Mouse (Mus musculus): ENCODE results near the gene Gm2a. TPM values are rescaled to one million over a fixed set of nuclear protein-coding genes. Genes with fewer than 3 reads are reported as not detected.

Gene Gm2a
- polyA plus RNA-seq, 2 experiments, result 12.2 to 34.6 TPM

GRCm38 (mm10) chr11:55076234-55076633 is 21.7 kb upstream of the Gm2a start:
- 90% methylated on average over 5 of the region's 5 CpGs for WGBS

GRCm38 (mm10) chr11:55077331-55078231 is 20.3 kb upstream of the Gm2a start, which contains the start of gene Ccdc69:
Gene Ccdc69, minus strand, starts transcription at chr11:55078131.
- Histone ChIP-seq H3K4me2 (replicated peaks; ENCODE audit: low read depth, low read length, severe bottlenecking) (peak within 1 kb of the TSS; percentile 92), H3K9ac (ENCODE audit: low read depth, low read length, severe bottlenecking) (peak within 1 kb of the TSS; percentile 52), H3K27me3 (ENCODE audit: control insufficient read depth, insufficient read depth, low read length) (no peaks in the 10 kb centered on the region), H3K9me3 (ENCODE audit: control insufficient read depth, low read length) (no peaks in the 10 kb centered on the region), H3K4me3 (replicated peaks; ENCODE audit: low read length) (peak within 1 kb of the TSS; percentile 44), H3K4me1 (ENCODE audit: control insufficient read depth, insufficient read depth, low read length) (peaks cover 6% of the 10 kb centered on the region; the same call in 1 of the 2 replicates), H3K36me3 (ENCODE audit: control insufficient read depth, insufficient read depth, low read length) (no peaks in the 10 kb centered on the region), H3K27ac (replicated peaks; ENCODE audit: low read depth, low read length) (no peak within 1 kb of the TSS)
- peak; percentile 9 for DNase-seq (ENCODE audit: low spot score)
- ATAC-seq (ENCODE audit: low FRiP score, low read depth), result peak; percentile 56; the same call in 1 of the 2 replicates
- no peak for TF ChIP-seq POLR2A (IDR thresholded peaks at IDR 0.05; ENCODE audit: borderline replicate concordance, extremely low read depth, insufficient read depth, insufficient read length)
- 1% methylated on average over 48 of the region's 50 CpGs for WGBS

More at GRCm38 (mm10) chr11:55076234-55076633, 21.7 kb upstream of the Gm2a start:
- no peak for TF ChIP-seq POLR2A (IDR thresholded peaks at IDR 0.05; ENCODE audit: borderline replicate concordance, extremely low read depth, insufficient read depth, insufficient read length)
- Histone ChIP-seq H3K9me3 (ENCODE audit: control insufficient read depth, low read length) (no peaks in the 10 kb centered on the region), H3K27me3 (ENCODE audit: control insufficient read depth, insufficient read depth, low read length) (no peaks in the 10 kb centered on the region), H3K9ac (ENCODE audit: low read depth, low read length, severe bottlenecking) (no peak overlapping the region), H3K27ac (replicated peaks; ENCODE audit: low read depth, low read length) (no peak overlapping the region), H3K4me2 (replicated peaks; ENCODE audit: low read depth, low read length, severe bottlenecking) (no peak overlapping the region), H3K4me1 (ENCODE audit: control insufficient read depth, insufficient read depth, low read length) (peaks cover 6% of the 10 kb centered on the region; the same call in 1 of the 2 replicates), H3K36me3 (ENCODE audit: control insufficient read depth, insufficient read depth, low read length) (no peaks in the 10 kb centered on the region), H3K4me3 (replicated peaks; ENCODE audit: low read length) (no peak overlapping the region)
- DNase-seq (ENCODE audit: low spot score) (no peak), ATAC-seq (ENCODE audit: low FRiP score, low read depth) (no peak)

GRCm38 (mm10) chr11:55078502-55078901 is 19.4 kb upstream of the Gm2a start:
- Histone ChIP-seq H3K27ac (replicated peaks; ENCODE audit: low read depth, low read length) (no peak overlapping the region), H3K36me3 (ENCODE audit: control insufficient read depth, insufficient read depth, low read length) (no peaks in the 10 kb centered on the region), H3K27me3 (ENCODE audit: control insufficient read depth, insufficient read depth, low read length) (no peaks in the 10 kb centered on the region), H3K9me3 (ENCODE audit: control insufficient read depth, low read length) (no peaks in the 10 kb centered on the region), H3K4me1 (ENCODE audit: control insufficient read depth, insufficient read depth, low read length) (peaks cover 6% of the 10 kb centered on the region; the same call in 1 of the 2 replicates), H3K4me3 (replicated peaks; ENCODE audit: low read length) (peak overlapping the region; percentile 44; the same call in 1 of the 2 replicates), H3K4me2 (replicated peaks; ENCODE audit: low read depth, low read length, severe bottlenecking) (peak overlapping the region; percentile 92; the same call in 1 of the 2 replicates), H3K9ac (ENCODE audit: low read depth, low read length, severe bottlenecking) (no peak overlapping the region)
- TF ChIP-seq POLR2A (IDR thresholded peaks at IDR 0.05; ENCODE audit: borderline replicate concordance, extremely low read depth, insufficient read depth, insufficient read length), result no peak
- DNase-seq (ENCODE audit: low spot score), result no peak
- ATAC-seq (ENCODE audit: low FRiP score, low read depth), result no peak
- 51% methylated on average over 3 of the region's 3 CpGs for WGBS

GRCm38 (mm10) chr11:55079180-55079579 is 18.7 kb upstream of the Gm2a start:
- no peaks in the 10 kb centered on the region for H3K36me3 ChIP-seq (ENCODE audit: control insufficient read depth, insufficient read depth, low read length)
- H3K4me2 ChIP-seq (replicated peaks; ENCODE audit: low read depth, low read length, severe bottlenecking), result no peak overlapping the region
- 89% methylated on average over 4 of the region's 4 CpGs for WGBS
- TF ChIP-seq POLR2A (IDR thresholded peaks at IDR 0.05; ENCODE audit: borderline replicate concordance, extremely low read depth, insufficient read depth, insufficient read length), result no peak
- no peaks in the 10 kb centered on the region for H3K27me3 ChIP-seq (ENCODE audit: control insufficient read depth, insufficient read depth, low read length)
- H3K4me1 ChIP-seq (ENCODE audit: control insufficient read depth, insufficient read depth, low read length), result peaks cover 6% of the 10 kb centered on the region; the same call in 1 of the 2 replicates
- H3K27ac ChIP-seq (replicated peaks; ENCODE audit: low read depth, low read length), result no peak overlapping the region
- no peak overlapping the region for H3K9ac ChIP-seq (ENCODE audit: low read depth, low read length, severe bottlenecking)
- DNase-seq (ENCODE audit: low spot score) (no peak), ATAC-seq (ENCODE audit: low FRiP score, low read depth) (no peak)
- no peak overlapping the region for H3K4me3 ChIP-seq (replicated peaks; ENCODE audit: low read length)
- H3K9me3 ChIP-seq (ENCODE audit: control insufficient read depth, low read length), result no peaks in the 10 kb centered on the region

- ATAC-seq (ENCODE audit: low FRiP score, low read depth) (no peak), DNase-seq (ENCODE audit: low spot score) (no peak)
- H3K4me1 ChIP-seq (ENCODE audit: control insufficient read depth, insufficient read depth, low read length), result peaks cover 6% of the 10 kb centered on the region; the same call in 1 of the 2 replicates
- no peaks in the 10 kb centered on the region for H3K27me3 ChIP-seq (ENCODE audit: control insufficient read depth, insufficient read depth, low read length)
- no peak overlapping the region for H3K4me2 ChIP-seq (replicated peaks; ENCODE audit: low read depth, low read length, severe bottlenecking)
- TF ChIP-seq POLR2A (IDR thresholded peaks at IDR 0.05; ENCODE audit: borderline replicate concordance, extremely low read depth, insufficient read depth, insufficient read length), result no peak
- no peak overlapping the region for H3K9ac ChIP-seq (ENCODE audit: low read depth, low read length, severe bottlenecking)
- no peaks in the 10 kb centered on the region for H3K9me3 ChIP-seq (ENCODE audit: control insufficient read depth, low read length)
- H3K36me3 ChIP-seq (ENCODE audit: control insufficient read depth, insufficient read depth, low read length), result no peaks in the 10 kb centered on the region
- 89% methylated on average over 9 of the region's 9 CpGs for WGBS
- no peak overlapping the region for H3K4me3 ChIP-seq (replicated peaks; ENCODE audit: low read length)
- no peak overlapping the region for H3K27ac ChIP-seq (replicated peaks; ENCODE audit: low read depth, low read length)
Measured at GRCm38 (mm10) chr11:55081206-55081605, 16.7 kb upstream of the Gm2a start.
